Mouse (Mus musculus) bone marrow, adult 2 months (tissue): ENCODE results near the gene Pik3r3.

ENCODE experiments used
- CTCF ChIP-seq: fragments of 200-500 bp; IDR thresholded peaks from 2 replicates; pipeline ENCODE4 v1.5.1; 2011; ENCODE audit warnings: low read length, control low read depth; ENCODE audit not compliant: control insufficient read depth, insufficient read depth
- POLR2A ChIP-seq: fragments of 200-500 bp; IDR thresholded peaks from 2 replicates; pipeline ENCODE4 v1.6.1; 2011; ENCODE audit warnings: low read depth, mild to moderate bottlenecking, control low read depth, low read length, borderline replicate concordance; ENCODE audit not compliant: control insufficient read depth

DNA sequence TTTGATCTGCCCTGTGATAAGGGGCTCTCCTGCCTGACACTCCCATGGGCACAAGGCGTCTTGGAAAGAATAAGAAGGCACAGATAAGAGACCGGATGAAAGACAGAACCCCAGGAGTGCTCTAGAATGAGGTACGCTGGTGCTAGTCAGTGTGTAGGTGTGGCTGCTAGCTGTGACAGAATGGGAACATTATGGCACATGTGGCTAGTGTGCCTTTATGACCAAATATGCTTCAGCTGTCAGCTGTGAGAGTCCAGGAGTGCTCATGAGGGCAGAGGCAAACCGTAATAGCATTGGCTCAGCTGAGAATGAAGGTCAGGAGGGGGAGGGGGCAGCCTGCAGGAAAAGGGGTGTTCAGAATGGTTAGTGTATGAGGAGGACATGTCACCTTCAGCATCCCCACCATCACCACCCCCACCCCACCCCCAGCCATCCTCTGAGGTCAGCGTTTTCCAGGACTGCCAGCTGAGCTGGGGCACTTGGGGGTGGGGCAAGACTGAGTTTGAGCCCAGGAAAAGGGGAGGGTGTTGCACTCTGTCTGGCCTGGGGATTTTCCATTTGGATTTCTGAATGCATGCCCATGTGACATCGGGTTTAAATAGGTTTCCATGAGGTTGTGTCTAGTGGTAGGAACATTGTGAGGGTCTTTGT, 46.8 kb upstream of the Pik3r3 start:
- TF ChIP-seq POLR2A (no peak), CTCF (no peak)
